Comparison of ENCODE assay signal across 1 mouse cellular context in the genomic region with DNA sequence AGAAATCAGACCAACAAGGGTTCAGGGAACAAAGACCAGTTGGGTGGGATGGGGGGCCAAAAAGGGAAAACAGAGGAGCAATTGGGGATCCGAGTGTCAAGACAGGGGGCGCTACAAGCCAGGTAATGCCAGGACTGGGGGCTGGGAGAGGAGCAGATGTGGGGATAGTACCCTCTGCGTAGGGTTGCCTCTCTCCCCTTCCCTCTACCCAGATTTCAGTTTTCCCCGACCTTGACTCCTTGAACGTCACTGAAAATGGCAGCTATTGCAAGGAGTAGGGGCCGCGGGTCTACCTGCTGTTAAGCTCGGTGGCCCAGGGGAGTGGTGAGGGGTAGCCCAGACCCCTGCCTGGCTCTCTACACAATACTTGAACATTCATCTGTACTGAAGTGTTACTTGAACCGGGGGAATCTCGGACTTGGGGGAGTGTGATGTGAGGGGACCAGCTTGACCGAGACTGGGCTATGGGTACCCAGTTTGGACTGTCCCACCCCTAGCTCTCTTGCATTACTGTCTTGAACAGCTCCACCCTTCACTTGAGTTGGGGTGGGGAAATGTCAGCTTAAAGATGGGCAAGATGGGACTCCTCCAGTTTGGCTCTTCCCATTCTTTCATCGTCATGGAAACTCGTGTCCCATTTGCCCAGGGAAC.
TF ChIP-seq lines count a peak whose summit lies in the region.

No protein-coding gene starts in this region.

TF ChIP-seq in MEL, 35 proteins besides CTCF, POLR2A, EP300 and RAD21:
- TF ChIP-seq ETS1 (IDR thresholded peaks at IDR 0.05; ENCODE audit: low read depth, low read length) (no peak), TBP (IDR thresholded peaks at IDR 0.05; ENCODE audit: low read depth, low read length) (0 out of 2 replicates have a peak, but pooled peaks have one; percentile 21), MAFK (IDR thresholded peaks at IDR 0.05; ENCODE audit: borderline replicate concordance, low read depth, low read length) (no peak), SMC3 (IDR thresholded peaks at IDR 0.05; ENCODE audit: low read depth, low read length) (peak; percentile 23), CHD1 (IDR thresholded peaks at IDR 0.05; ENCODE audit: low read depth, low read length) (no peak), MXI1 (IDR thresholded peaks at IDR 0.05; ENCODE audit: low read depth, low read length) (0 out of 2 replicates have a peak, but pooled peaks have one; percentile 57), ZC3H11A (IDR thresholded peaks at IDR 0.05; ENCODE audit: low read depth, low read length) (peak; percentile 42), USF2 (IDR thresholded peaks at IDR 0.05; ENCODE audit: borderline replicate concordance in 1 of 2, insufficient read depth in 1 of 2, low read depth in 1 of 2, low read length in 2 of 2) (no peak), NELFE (IDR thresholded peaks at IDR 0.05; ENCODE audit: low read depth, low read length) (no peak; the same call in 1 of the 2 replicates), POLR2AphosphoS2 (IDR thresholded peaks at IDR 0.05; ENCODE audit: low read length) (no peak)
TF ChIP-seq in MEL: peak in this region for 4.
